Mouse (Mus musculus): ENCODE data around the gene Uap1l1.
A peak's percentile ranks its signal among the peaks of the same experiment; 100 is the strongest.

Gene Uap1l1

DNA sequence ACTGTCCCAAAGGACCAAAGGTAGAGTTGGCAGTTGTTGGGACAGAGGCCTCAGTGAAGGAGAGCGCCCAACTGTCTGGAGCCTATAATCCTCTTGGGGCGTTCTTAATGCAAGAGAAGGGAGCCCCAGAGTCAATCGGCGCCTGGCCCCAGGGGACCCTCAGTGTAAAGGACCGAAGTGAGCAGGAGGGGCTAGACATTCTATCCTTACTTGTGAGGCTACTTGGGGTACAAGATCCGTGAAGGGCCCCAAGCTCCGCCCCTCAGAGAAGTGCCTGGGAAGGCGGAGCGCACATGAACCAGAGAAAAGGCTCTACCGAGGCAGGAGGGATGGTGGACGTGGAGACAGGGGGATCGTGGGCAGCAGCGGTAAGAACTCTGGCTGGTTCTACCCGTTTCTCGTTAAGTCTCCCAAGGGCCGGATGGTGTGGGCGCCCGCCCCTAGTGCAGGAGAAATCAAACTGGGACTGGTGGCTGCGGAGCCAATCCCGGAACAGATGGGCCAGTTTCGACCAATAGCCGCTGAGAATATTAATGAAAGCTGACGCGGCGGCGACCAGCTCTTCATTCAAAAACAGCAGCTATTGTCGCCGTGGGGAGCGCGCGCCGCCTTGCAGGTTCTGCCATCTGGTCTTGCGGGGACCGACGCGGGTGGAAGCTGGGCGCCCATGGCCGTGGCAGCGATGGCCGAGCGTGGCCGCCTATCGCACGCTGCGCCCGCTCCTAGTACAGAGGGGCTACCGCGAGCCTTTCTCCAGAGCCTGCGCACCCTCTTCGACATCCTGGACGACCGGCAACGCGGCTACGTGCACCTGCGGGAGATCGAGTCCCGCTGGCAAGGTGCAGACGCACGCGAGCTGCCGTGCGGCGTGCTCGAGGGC is 6.5 kb upstream of the Uap1l1 start, which contains the start of gene Sapcd2:
Sapcd2 (plus strand) TSS at position 558 of the 880 bp plus-strand sequence.
- DNase-seq (ENCODE audit: low read depth, low spot score) = peak; percentile 81

DNA sequence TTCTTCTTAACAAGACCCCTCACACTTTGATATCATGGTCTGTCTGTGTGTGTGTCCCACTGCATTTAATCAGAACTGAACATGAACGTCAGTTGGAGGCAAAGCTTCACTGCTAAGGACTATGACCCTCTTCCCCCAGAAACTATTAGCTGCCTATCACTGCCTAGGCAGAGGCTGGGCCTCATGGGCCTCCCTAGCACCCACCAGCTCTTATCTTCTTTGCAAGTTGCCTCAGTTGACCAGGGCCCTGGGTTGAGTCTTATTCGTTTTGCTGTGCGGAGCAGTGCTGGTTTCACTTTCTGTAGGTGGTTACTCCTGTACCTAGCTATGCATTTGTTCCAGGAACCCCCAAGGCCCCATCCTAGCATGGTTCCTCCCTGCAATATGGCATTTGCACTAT is 4.5 kb upstream of the Uap1l1 start:
- DNase-seq (ENCODE audit: low read depth, low spot score) = peak; percentile 27

DNA sequence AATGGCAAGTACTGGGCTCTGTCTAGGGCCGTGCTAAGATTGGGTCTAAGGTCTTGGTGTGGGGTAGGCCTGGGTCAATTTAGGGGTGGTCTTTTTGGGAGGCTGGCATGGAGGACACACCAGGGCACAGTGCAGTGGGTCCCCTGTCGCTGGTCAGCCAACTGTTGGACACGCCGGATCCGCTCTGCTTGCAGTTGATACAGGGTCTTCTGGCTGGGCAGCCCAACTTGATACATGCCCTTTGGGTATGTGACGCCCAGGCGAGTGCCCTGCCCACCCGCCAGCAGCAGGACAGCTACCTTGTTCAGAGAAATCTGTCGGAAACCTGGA is 756 bp downstream of the Uap1l1 start:
- no peak for DNase-seq (ENCODE audit: low read depth, low spot score)

DNA sequence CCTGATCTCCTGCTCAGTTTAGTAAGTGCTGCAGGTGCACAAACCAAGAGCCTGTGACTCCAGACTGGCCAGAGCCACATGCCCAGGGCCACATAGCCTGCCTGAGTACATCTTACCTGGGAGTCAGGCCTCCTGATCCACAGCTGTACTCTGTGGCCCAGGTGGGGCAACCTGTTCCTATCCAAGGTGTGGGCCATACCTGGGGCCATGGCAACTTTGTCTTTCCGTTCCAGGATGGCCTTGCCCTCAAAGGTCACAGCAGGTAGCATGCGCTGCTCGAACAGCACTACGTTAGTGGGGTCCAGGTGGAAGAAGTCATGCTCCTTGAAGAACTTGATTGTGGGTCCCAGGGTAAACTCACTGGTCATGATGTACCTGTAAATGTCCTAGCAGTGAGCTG is 1.2 kb downstream of the Uap1l1 start:
- DNase-seq (ENCODE audit: low read depth, low spot score) = no peak

DNA sequence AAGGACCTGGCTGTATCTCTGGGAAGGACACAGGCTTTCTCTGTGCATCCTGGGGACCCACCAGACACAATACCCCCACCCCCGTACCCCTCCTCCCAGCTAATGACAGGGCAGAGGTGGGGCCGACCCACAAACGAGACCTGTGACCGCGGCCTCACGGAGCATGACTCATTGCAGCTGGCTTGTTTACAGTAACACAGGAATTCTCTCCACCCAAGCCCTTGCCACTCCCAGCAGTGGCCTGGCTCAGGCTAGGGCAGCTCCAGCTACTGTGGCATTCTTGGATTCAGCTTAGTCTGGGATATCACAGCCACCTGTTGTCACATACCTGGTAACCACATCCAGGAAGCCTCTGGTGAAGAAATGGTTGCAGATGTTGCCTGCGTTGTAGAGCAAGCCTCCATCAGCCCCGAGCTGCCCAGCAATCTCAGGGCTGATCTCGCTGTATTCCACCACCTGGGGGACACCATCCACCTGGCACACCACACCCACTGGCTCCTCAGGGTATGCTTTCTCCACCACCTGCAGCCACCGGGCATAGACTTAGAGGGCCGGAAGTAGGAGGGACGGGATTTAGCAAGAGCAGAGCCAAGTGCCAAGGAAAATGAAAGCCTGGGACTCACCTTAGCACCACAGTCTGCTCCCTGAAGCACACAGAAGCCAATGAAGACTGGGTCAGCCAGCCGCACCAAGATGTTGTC is 1.9 kb downstream of the Uap1l1 start:
- DNase-seq (ENCODE audit: low read depth, low spot score) = no peak

DNA sequence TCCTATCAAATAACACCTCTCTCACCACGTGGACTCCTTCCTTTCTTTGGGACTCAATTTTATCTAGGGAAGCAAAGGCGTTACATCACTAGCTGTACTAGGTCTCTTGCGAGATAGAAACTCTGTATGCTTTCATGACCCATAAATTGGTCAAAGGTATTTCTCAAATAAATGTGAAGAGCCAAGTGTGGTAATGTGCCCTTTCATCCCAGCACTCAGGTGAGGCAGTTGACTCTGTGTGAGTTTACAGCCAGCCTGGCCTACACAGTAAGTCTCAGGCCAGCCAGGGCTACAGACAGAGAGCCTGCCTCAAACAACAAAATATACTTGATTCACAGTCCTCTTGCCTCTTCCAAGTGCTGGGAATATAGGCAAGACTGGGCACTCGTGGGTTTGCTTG is 5.6 kb downstream of the Uap1l1 start:
- no peak for DNase-seq (ENCODE audit: low read depth, low spot score)

DNA sequence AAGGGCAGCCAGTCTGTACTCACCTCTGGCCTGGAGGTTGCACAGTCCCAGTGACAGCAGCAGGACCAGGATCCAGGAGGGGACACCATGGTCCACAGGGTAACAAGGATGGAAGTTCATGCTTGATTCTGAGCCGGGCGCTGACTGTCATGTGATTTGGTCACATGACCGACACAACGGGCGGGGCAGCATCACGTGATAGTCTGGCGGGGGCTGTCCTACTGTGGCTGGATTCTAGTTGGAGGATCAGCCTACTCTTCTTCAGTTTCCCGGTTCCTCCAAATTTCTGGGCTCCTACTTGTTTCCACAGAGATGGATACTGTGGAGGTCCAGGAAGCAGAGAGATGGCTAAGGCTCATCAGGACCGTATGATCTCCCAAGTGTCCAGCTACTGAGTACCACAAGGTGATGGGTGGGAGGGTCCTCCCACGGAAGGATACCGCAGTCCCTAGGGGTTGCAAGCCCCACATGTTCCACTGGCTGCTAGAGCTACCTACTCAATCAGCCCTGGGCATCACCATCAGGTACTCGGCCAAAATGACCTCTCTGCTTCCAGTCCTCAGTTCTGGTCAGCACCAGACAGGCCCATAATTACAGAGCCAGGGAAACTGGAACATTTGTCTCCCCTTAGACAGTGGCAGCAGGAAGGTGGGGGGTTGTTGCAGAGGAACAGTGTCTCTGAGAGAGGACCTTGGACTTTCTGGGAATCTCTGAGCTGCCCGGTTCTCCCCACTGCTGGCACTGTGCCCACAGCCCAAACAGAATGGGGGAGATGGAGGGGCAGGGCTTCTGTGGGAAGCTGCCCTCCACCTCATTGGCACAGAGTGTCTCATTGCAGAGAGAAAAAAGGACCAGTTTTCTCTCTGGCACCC is 9.0 kb downstream of the Uap1l1 start, which contains the start of gene Dpp7:
Dpp7 (minus strand) TSS at position 152 of the 872 bp plus-strand sequence.
- DNase-seq (ENCODE audit: low read depth, low spot score) = peak; percentile 76

DNA sequence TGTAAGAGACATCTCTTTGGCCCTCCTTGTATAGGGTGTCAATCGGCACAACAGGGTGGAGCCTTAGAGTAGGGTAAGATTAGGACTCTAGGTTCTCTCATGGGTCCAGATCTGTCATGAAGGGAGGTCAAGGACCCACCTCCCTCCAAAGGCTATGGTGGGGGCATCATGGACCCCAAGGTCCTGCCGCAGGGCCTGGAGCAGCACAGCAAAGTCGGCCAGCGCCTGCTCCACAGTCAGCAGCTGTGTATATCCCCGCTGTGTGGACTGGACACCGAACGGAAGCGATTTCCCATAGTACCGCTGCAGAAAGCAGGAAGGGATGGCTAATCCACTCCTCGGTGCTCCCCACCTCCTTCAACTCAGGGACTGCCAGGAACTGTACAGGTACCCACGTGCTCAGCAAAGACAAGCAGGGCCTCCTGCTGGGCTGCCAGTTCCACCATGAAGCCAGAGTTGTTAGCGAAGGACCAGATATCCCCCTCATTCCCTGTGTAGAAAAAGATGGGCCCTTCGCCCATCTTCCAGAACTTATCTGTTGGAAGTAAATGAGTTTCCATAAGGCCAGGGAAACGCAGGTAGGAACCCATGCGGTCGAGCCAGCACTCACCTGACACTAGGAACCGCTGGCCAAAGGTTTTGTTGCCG is 9.9 kb downstream of the Uap1l1 start:
- DNase-seq (ENCODE audit: low read depth, low spot score) = no peak

DNA sequence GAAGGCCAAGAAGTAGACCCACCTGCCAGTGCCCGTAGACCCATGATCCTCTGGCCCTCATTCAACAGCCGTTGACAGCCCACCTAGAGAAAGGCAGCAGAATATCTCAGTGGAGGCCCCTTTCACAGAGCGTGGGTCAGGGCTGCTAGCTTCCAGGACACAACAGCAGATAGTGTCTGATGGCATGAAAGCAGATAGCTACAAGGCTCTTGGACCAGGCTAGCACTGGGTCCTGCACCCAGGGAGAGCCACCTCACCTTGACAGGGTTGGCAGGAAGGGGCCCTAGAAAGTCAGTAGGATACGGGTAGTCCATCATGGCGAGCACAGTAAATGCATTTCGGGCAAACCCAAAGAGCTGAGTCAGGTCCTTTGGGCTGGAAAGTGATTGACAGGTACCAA is 11.3 kb downstream of the Uap1l1 start:
- DNase-seq (ENCODE audit: low read depth, low spot score) = no peak

DNA sequence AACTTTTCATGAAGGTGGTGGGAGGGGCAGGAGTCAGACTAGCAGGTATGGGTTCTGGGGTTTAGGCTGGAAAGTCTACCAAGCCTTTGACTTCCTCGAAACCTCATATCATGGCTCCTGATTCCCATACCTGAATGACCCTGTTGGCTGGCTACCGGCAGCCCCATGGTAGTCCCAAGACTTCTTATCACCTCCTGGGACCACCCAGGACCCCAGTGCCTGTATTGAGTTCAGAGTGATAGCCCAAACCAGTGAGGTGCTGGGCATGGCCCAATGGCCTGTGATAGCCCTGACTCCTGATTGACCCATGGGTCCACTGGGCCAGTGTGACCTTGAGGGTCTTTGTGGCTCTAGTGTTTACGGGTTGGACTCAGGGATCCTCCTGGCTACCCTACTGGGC is 14.8 kb downstream of the Uap1l1 start:
- DNase-seq (ENCODE audit: low read depth, low spot score) = no peak

DNA sequence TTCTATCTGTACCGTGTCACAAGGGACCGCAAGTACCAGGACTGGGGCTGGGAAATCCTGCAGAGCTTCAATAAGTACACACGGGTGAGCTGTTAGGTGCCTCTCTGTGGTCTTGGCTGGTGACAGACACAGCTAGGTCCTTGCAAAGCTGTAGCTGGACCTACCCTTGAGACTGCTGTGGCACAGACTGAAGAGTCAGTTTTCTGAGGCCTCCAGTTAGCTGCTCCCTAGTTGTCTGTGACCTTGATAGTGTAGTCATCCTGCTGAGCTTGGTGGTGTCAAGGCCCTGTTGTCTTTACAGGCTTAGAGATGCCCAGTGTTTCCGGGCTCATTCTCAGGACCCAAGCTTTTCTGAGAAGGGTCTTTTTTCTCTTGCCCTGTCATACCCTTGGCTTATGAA is 16.0 kb downstream of the Uap1l1 start:
- DNase-seq (ENCODE audit: low read depth, low spot score) = no peak

DNA sequence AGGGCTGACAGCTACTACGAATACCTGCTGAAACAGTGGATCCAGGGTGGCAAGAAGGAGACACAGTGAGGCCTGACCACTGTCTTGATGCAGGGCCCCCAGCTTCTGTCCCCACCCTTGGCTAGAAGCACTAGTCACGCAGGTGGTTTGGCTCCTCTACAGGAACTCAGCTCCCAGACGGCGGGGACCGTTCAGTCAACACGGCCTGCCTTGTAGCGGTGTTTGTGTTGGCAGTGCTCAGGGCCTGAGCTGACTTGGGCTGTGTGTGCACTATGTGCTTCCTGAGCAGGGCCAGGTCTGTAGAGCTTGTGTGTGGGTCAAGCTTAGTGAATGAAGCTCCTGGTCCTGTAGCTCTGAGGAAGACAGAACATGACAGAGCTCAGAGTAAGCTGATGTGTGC is 17.3 kb downstream of the Uap1l1 start:
- DNase-seq (ENCODE audit: low read depth, low spot score) = no peak

DNA sequence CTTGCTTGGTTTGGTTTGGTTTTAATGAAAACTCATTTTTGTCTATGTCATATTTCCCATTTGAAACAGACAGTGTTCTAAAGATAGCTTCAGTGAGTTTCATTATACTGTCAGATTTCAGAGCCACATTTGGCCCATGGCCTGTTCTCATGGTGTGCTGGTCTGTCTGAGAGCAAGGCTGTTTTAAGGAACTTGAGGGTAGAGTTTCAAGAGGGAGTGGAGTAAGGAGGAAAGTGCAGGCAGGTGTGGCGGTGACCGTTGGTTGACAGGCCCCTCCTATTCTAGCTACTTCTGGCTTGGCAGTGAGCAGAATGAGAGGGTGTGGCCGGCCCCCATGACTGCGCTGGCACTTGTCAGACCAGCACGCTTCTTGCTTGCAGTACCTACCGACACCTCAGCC is 27.2 kb downstream of the Uap1l1 start:
- no peak for DNase-seq (ENCODE audit: low read depth, low spot score)

DNA sequence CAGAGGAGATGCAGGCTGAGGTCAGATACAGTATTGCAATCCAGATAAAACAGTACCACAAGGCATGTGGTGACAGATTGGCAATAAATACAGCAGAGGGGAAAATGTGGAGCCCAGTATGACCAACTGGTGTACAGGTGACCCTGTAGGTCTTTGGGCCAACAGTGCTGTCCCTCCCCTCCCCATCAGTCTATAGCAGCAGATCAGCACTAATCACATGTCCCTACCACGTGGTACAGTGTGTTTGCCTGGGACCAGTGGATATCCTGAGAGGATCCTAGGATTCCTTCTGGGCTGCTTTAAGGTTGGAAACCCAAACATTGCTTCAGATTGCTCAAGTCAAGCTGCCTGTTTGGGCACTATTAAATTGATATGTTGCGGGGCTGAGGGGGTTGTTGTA is 31.9 kb downstream of the Uap1l1 start:
- DNase-seq (ENCODE audit: low read depth, low spot score) = no peak

DNA sequence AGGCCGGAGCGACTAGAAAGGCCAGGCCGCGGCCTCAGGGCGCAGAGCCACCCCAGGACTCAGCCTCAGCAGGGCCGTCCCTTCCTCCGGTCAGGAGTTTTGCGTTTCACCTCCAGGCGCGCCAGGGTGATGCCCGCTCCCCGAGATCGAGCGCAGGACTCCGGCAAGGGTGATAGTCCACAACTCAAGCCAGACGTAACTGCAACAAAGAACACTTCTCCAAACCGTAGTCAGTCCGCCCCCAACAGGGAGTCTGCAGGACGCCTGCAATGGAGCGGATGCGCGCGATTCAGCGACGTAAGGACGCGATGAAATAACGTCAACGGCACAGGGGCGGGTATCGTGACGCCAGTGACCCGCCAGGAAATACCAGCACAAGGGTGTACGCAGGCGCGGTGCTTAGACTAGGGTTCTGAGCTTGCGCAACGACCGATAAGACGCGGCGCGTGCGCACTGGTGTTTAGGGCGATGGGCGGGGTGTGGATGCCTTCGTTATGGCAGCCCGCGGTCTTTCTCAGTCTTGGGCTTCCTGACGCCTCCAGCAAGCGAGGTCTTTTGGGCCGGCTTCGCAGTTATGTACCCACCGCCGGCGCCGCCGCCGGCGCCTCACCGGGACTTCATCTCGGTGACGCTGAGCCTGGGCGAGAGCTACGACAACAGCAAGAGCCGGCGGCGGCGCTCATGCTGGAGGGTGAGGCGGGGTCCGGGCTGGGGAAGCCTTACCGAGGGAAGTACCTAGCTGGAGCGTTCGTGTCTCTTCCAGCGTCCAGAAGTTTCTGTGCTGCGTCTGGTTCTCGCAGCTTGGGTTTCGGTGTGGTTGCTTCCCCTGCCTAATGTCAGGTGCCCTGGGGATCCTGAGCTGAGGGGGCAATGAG is 33.0 kb downstream of the Uap1l1 start, which contains the start of gene Man1b1:
Man1b1 (plus strand) TSS at position 53 of the 875 bp plus-strand sequence.
- peak; percentile 99 for DNase-seq (ENCODE audit: low read depth, low spot score)

DNA sequence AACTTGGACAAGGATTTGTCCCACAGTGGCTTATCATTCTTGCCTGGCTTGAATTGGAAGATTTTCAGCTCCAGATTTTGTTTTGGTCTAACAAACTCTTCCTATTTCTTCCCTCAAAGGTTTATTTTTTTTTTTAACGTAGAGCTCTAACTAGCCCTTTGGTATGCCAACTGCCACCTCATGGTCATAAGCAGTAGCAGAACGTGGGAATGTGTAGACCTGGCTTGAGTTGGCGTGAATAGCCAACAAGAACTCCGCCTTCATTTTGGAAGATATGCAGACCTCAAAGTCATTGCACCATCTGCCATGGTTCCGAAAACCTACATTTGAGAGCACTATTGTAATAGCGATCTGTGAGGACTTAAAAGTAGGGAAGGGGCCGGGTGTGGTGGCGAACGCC is 34.0 kb downstream of the Uap1l1 start:
- no peak for DNase-seq (ENCODE audit: low read depth, low spot score)

DNA sequence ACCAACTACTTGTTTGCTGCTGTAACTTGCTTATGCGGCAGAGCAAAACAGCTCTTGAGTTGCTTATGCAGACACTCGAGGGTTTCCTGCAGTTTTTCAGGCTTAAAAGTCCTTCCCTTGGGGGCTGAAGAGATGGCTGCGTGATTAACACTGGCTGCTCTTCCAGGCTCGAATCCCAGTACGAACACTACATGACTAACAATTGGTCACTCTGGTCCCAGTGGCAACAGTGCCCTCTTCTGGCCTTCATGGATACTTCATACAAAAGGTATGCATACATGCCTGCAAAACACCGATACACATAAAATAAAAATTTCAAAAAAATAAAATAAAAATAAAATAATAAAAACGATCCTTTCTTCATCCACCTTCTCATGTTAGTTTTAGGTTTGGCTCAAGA is 37.0 kb downstream of the Uap1l1 start:
- DNase-seq (ENCODE audit: low read depth, low spot score) = peak; percentile 24

DNA sequence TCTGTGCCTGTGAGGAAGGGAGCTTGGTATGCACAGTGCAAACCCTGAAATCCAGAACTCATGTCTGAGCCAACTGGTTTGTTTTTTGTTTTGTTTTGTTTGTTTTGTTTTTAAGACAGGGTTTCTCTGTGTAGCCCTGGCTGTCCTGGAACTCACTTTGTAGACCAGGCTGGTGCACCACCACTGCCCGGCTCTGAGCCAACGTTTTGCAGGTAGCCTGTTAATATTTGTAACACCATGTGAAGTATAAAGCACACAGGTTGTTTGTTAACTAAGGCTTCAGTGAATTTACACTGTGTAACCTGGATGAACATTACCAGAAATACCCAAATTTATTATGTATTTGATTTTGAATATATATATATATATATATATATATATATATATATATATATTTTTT is 39.4 kb downstream of the Uap1l1 start:
- DNase-seq (ENCODE audit: low read depth, low spot score) = no peak

DNA sequence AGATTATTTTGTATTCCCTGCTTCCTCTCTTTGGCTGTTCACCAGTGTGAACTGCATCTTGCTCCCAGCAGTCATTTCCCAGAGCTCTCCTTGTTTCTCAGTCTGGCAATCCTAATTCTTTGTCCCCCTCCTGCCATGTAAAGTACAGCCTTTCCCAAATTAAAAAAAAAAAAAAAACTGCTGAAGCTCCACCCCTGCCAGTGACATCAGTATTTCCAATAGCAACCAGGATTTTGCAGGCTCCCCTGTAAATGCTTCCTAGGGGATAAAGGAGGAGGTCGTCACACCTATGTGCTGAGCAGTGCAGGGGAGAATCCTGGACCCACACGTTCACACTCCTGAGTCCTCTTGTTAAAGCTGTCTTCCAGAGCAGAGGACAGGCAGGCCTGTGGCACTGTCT is 45.4 kb downstream of the Uap1l1 start:
- DNase-seq (ENCODE audit: low read depth, low spot score) = no peak

DNA sequence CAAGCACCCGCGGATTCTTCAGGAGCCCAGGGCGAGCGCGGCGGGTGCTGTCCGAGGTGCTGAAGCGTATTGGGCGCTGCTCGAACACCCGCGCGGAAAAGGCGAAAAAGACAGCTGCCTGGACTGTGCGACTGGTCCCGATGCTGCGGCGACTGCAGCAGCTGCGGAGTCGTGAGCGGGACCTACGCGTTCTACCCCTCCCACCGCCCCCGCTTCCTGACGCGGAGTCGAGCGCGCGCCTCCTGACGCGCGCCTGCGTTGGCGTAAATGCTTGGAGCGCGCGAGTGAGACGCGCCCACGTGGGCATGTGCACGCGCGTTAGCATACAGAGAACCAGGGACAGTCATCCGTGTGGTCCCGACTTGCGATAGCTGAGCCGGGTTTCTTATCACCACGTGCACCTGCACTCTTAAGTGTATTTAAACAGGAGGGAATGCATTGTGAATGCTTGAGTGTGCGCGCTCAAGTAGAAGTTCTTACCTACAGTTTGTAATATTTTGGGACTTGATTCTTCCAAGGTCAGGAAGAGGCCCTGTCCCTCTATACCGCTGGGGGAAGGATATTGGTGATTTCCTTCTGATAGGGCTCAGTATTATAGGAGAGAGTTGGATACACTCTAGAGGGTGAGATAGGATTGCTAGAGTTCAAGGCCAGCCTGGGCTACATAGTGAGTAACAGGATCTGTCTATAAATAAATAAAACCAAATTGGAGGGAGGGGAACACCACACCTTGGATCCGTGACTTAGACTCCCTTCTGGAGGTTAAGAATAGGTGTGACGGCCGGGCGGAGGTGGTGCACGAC is 46.3 kb downstream of the Uap1l1 start, which contains the start of gene Grin1:
Grin1 (minus strand) TSS at position 217 of the 803 bp plus-strand sequence.
- no peak for DNase-seq (ENCODE audit: low read depth, low spot score)
